ENCODE assay signal across 9 mouse cellular contexts in genomic region chr3:30013416-30013815, GRCm38 (mm10).
DNase-seq lines count a peak whose midpoint lies in the region; ATAC-seq and TF ChIP-seq lines count a peak whose summit lies in the region.
"Had no signal": no experiment of that assay in that cellular context is flagged by ENCODE, and none has a peak within 500 bp of the region (broad histone marks: within the 10 kb centered on the region; RNA-seq: fewer than 3 reads in every experiment).

No protein-coding gene starts in this region.

- peak overlapping the region; percentile 74 for H3K4me2 ChIP-seq in lung, embryonic 14.5 days
- H3K4me2 ChIP-seq in forebrain, embryonic 13.5 days: peak overlapping the region; percentile 89
- H3K4me2 ChIP-seq in limb, embryonic 11.5 days (ENCODE audit: low read depth, severe bottlenecking): peak overlapping the region; percentile 79
- peak overlapping the region; percentile 76 for H3K4me2 ChIP-seq in neural tube, embryonic 15.5 days

- no peak for TF ChIP-seq CTCF in lung, embryonic 14.5 days (IDR thresholded peaks at IDR 0.05; ENCODE audit: low read depth)

- DNase-seq in lung, embryonic 14.5 days: peak; percentile 42
- DNase-seq in lung, postnatal 14 days: no peak
- DNase-seq in limb, embryonic 11.5 days (ENCODE audit: low spot score): no peak
- no peak for DNase-seq in adipocyte (ENCODE audit: low spot score)
- DNase-seq in spleen, adult 18-20 months: no peak
- DNase-seq in cerebellum, adult 9-10 months: no peak

- peak overlapping the region; percentile 68 for H3K4me3 ChIP-seq in lung, embryonic 14.5 days (ENCODE audit: low read depth, low read length)
- H3K4me3 ChIP-seq in forebrain, embryonic 13.5 days: peak overlapping the region; percentile 48
- H3K4me3 ChIP-seq in limb, embryonic 11.5 days (ENCODE audit: low read depth, low read length): peak overlapping the region; percentile 95
- peak overlapping the region; percentile 45 for H3K4me3 ChIP-seq in neural tube, embryonic 15.5 days (replicated peaks)

- no peaks in the 10 kb centered on the region for H3K36me3 ChIP-seq in lung, embryonic 14.5 days (ENCODE audit: insufficient read depth)
- H3K36me3 ChIP-seq in forebrain, embryonic 13.5 days (ENCODE audit: poor library complexity, severe bottlenecking): no peaks in the 10 kb centered on the region
- H3K36me3 ChIP-seq in limb, embryonic 11.5 days (ENCODE audit: control insufficient read depth, insufficient read depth, low read length): no peaks in the 10 kb centered on the region
- no peaks in the 10 kb centered on the region for H3K36me3 ChIP-seq in neural tube, embryonic 15.5 days

- H3K9ac ChIP-seq in lung, embryonic 14.5 days: peak overlapping the region; percentile 91
- H3K9ac ChIP-seq in forebrain, embryonic 13.5 days: no peak overlapping the region
- H3K9ac ChIP-seq in limb, embryonic 11.5 days (ENCODE audit: low read length): peak overlapping the region; percentile 100
- H3K9ac ChIP-seq in neural tube, embryonic 15.5 days (replicated peaks): no peak overlapping the region

- no peak; the same call in 1 of the 2 replicates for ATAC-seq in lung, embryonic 14.5 days (ENCODE audit: insufficient read depth)
- no peak for ATAC-seq in forebrain, embryonic 13.5 days
- ATAC-seq in limb, embryonic 11.5 days (ENCODE audit: insufficient number of reproducible peaks, low FRiP score, low TSS enrichment, low read depth): no peak
- no peak for ATAC-seq in neural tube, embryonic 15.5 days (ENCODE audit: low FRiP score)
- ATAC-seq: inflammation-experienced regulatory T-cells, adult 6 months had no signal

- H3K4me1 ChIP-seq in lung, embryonic 14.5 days (ENCODE audit: insufficient read depth): peaks cover 7% of the 10 kb centered on the region; the same call in 1 of the 2 replicates
- H3K4me1 ChIP-seq in forebrain, embryonic 13.5 days: peaks cover 15% of the 10 kb centered on the region
- H3K4me1 ChIP-seq in limb, embryonic 11.5 days (ENCODE audit: control insufficient read depth, insufficient read depth, low read length): peaks cover 31% of the 10 kb centered on the region
- H3K4me1 ChIP-seq in neural tube, embryonic 15.5 days: peaks cover 20% of the 10 kb centered on the region

- no peaks in the 10 kb centered on the region for H3K27me3 ChIP-seq in lung, embryonic 14.5 days (ENCODE audit: insufficient read depth, low read length)
- H3K27me3 ChIP-seq in forebrain, embryonic 13.5 days: peaks cover 53% of the 10 kb centered on the region
- H3K27me3 ChIP-seq in limb, embryonic 11.5 days (ENCODE audit: control insufficient read depth, insufficient read depth, low read length): no peaks in the 10 kb centered on the region
- H3K27me3 ChIP-seq in neural tube, embryonic 15.5 days (replicated peaks): peaks cover 38% of the 10 kb centered on the region

- H3K27ac ChIP-seq in lung, embryonic 14.5 days (ENCODE audit: low read depth): peak overlapping the region; percentile 97
- H3K27ac ChIP-seq in forebrain, embryonic 13.5 days: no peak overlapping the region
- peak overlapping the region; percentile 100 for H3K27ac ChIP-seq in limb, embryonic 11.5 days (replicated peaks; ENCODE audit: low read depth, low read length)
- no peak overlapping the region for H3K27ac ChIP-seq in neural tube, embryonic 15.5 days (replicated peaks)

- 39% methylated on average over 1 of the region's 1 CpGs for WGBS in lung, embryonic 14.5 days
- WGBS in forebrain, embryonic 13.5 days: 41% methylated on average over 1 of the region's 1 CpGs
- 25% methylated on average over 1 of the region's 1 CpGs for WGBS in limb, embryonic 11.5 days
- 19% methylated on average over 1 of the region's 1 CpGs for WGBS in neural tube, embryonic 15.5 days

- H3K9me3 ChIP-seq in lung, embryonic 14.5 days (ENCODE audit: low read depth, low read length): no peaks in the 10 kb centered on the region
- H3K9me3 ChIP-seq in forebrain, embryonic 13.5 days (replicated peaks): no peaks in the 10 kb centered on the region
- no peaks in the 10 kb centered on the region for H3K9me3 ChIP-seq in limb, embryonic 11.5 days (ENCODE audit: control insufficient read depth, low read length)
- H3K9me3 ChIP-seq in neural tube, embryonic 15.5 days (replicated peaks): no peaks in the 10 kb centered on the region

Comparison
In these comparisons a context has a peak if more than half of its experiments do, and no peak if none do; other contexts are left out.
1. H3K27ac ChIP-seq: peak in lung, embryonic 14.5 days (single experiment) and limb, embryonic 11.5 days (single experiment); none in forebrain, embryonic 13.5 days (single experiment) and neural tube, embryonic 15.5 days (single experiment).
2. H3K4me3 ChIP-seq: peak in every context shown above with its lines; median percentile 95 in limb, embryonic 11.5 days; 68 in lung, embryonic 14.5 days; 48 in forebrain, embryonic 13.5 days; 45 in neural tube, embryonic 15.5 days.
3. H3K9ac ChIP-seq: peak in lung, embryonic 14.5 days (single experiment) and limb, embryonic 11.5 days (single experiment); none in forebrain, embryonic 13.5 days (single experiment) and neural tube, embryonic 15.5 days (single experiment).
4. Peak in every context shown above with its lines, with median percentiles within 50 percentile points of each other: H3K4me2 ChIP-seq.